Mouse (Mus musculus) cortical plate, adult 2 months (tissue): ENCODE results near the gene Mxd1.

Experiments
- CTCF ChIP-seq: fragments of 200-500 bp; IDR thresholded peaks from 2 replicates; pipeline ENCODE4 v1.5.1; 2011; ENCODE audit warnings: mild to moderate bottlenecking, control low read depth, low read length; ENCODE audit not compliant: insufficient read depth; ENCODE audit errors: extremely low read depth
- POLR2A ChIP-seq: fragments of 200-500 bp; IDR thresholded peaks from 2 replicates; pipeline ENCODE4 v1.6.1; 2011; ENCODE audit warnings: mild to moderate bottlenecking, low read length, control low read depth; ENCODE audit not compliant: insufficient read depth; ENCODE audit errors: extremely low read depth

GRCm38 (mm10) chr6:86665560-86666307, 3.2 kb downstream of the Mxd1 start:
- TF ChIP-seq CTCF (no peak), POLR2A (no peak)
